Mouse (Mus musculus) central nervous system, embryonic 18 days (tissue): Measurements from ENCODE around the gene Abca16. TPM values are rescaled to one million over a fixed set of nuclear protein-coding genes. Genes with fewer than 3 reads are reported as not detected.

ENCODE experiments used
- polyA plus RNA-seq: library from polyadenylated mRNA; depleted of rRNA; stranded (reverse); fragments of >200 nt; gene quantifications from 2 replicates; pipeline ENCODE4 v1.2.3, GENCODE M21; 2012; rRNA removed

Abca16 gene
- polyA plus RNA-seq = not detected in 2 replicates

DNA sequence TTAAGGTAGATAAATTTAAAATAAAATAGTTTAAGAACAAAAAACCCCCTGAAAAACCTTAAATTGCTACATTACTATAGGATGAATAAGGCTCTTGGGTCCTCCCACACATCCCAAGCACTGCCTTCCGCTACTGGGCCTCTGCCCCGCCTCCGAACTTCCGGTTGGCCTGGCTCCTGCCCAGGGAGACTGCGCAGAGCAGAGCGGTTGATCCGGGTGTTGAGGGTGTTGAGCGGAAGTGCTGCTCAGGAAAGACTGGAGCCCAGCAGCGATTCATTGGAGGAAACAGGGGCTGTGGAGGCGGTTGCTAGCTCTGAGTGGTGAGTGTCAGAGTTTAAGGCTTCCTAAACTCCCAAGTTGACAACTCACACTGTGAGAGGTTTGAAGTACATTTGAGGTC is at the start of gene Abca16:
Gene Abca16, plus strand, starts transcription at position 201 of the 400 bp plus-strand sequence.

Other genes starting within 250 kb of the Abca16 start
- gene Anks4b, start 235.8 kb upstream of the Abca16 start, polyA plus RNA-seq = 0.01 and 0.04 TPM in 2 replicates
- 66.0 and 84.8 TPM in 2 replicates for gene Crym, start 207.5 kb upstream of the Abca16 start, polyA plus RNA-seq
- not detected in 2 replicates for gene Abca14, start 205.7 kb upstream of the Abca16 start, polyA plus RNA-seq
- not detected in 2 replicates for gene Abca15, start 81.0 kb upstream of the Abca16 start, polyA plus RNA-seq
- 212 and 243 TPM in 2 replicates for gene Uqcrc2, start 225.5 kb downstream of the Abca16 start, polyA plus RNA-seq